Mouse (Mus musculus): ENCODE measurements around the gene Dmrt1. TPM values are rescaled to one million over a fixed set of nuclear protein-coding genes. Genes with fewer than 3 reads are reported as not detected.

Dmrt1 gene
- polyA plus RNA-seq, 1 experiment from 2014 or later: not detected

DNA sequence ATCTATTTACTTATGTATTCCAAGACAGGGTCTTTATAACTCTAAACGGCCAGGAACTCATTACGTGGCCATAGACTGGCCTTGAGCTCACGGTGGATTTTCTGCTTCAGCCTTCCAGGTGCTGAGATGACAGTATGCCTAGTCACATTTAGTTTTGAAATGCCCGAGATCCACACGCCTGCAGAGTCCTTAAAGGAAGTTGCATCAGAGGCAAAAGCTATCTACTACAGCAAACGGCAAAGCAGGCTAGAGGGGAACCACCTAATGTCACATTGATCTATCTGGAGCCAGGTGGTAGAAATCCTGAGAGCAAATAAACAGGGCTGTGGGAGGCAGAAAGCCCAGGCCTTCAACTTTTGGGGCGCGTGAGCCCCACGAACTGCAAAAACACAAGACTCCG is 540 bp upstream of the Dmrt1 start:
- Histone ChIP-seq H3K4me1 (replicated peaks) (peaks cover 6% of the 10 kb centered on the region; the same call in 1 of the 2 replicates), H3K4me2 (no peak overlapping the region), H3K9ac (no peak overlapping the region), H3K36me3 (no peaks in the 10 kb centered on the region), H3K4me3 (replicated peaks) (no peak overlapping the region), H3K27me3 (peaks cover 72% of the 10 kb centered on the region), H3K9me3 (replicated peaks) (no peaks in the 10 kb centered on the region), H3K27ac (no peak overlapping the region)
- WGBS (ENCODE audit: insufficient replicate concordance): 21% methylated on average over 10 of the region's 10 CpGs
- ATAC-seq (ENCODE audit: low read depth) (no peak), DNase-seq (no peak)

DNA sequence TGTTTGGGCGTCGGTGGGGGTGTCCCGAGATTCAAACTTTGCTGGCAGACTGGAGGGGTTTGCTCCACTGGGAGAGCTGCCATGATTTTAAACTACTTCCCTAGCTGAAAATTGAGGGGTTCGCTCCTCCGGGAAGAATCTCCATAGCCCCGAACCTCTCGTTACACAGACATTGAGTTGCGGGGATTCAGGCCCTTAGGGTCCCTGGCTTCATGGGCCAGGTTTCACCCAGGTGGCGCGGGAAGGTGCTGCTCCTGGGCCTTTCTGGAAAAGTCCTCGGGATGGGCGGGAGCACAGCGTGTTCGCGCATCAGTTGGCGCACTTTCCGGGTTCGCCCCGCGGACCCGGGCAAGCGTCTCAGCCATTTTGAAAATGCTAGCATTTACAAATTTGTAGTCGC is 1.2 kb downstream of the Dmrt1 start:
- no peak overlapping the region for H3K27ac ChIP-seq
- 3% methylated on average over 23 of the region's 23 CpGs for WGBS (ENCODE audit: insufficient replicate concordance)
- DNase-seq (no peak), ATAC-seq (ENCODE audit: low read depth) (no peak)
- no peaks in the 10 kb centered on the region for H3K9me3 ChIP-seq (replicated peaks)
- no peaks in the 10 kb centered on the region for H3K36me3 ChIP-seq
- H3K9ac ChIP-seq: no peak overlapping the region
- H3K4me1 ChIP-seq (replicated peaks): peaks cover 6% of the 10 kb centered on the region; the same call in 1 of the 2 replicates
- peaks cover 70% of the 10 kb centered on the region for H3K27me3 ChIP-seq
- H3K4me2 ChIP-seq: peak overlapping the region; percentile 14; the same call in 1 of the 2 replicates
- H3K4me3 ChIP-seq (replicated peaks): 0 out of 2 replicates have a peak overlapping the region, but pooled peaks have one; percentile 32

GRCm38 (mm10) chr19:25514986-25515530 is 9.6 kb downstream of the Dmrt1 start:
- Histone ChIP-seq H3K4me2 (no peak overlapping the region), H3K9ac (no peak overlapping the region), H3K4me1 (replicated peaks) (no peaks in the 10 kb centered on the region), H3K36me3 (no peaks in the 10 kb centered on the region), H3K27me3 (peaks cover 7% of the 10 kb centered on the region; the same call in 1 of the 2 replicates), H3K9me3 (replicated peaks) (no peaks in the 10 kb centered on the region), H3K4me3 (replicated peaks) (no peak overlapping the region), H3K27ac (no peak overlapping the region)
- DNase-seq (no peak), ATAC-seq (ENCODE audit: low read depth) (no peak)
- 29% methylated on average over 11 of the region's 12 CpGs for WGBS (ENCODE audit: insufficient replicate concordance)

- DNase-seq (no peak), ATAC-seq (ENCODE audit: low read depth) (no peak)
- H3K9ac ChIP-seq: no peak overlapping the region
- H3K27ac ChIP-seq: no peak overlapping the region
- no peaks in the 10 kb centered on the region for H3K27me3 ChIP-seq
- no peaks in the 10 kb centered on the region for H3K9me3 ChIP-seq (replicated peaks)
- H3K4me3 ChIP-seq (replicated peaks): no peak overlapping the region
- no peak overlapping the region for H3K4me2 ChIP-seq
- 64% methylated on average over 6 of the region's 6 CpGs for WGBS (ENCODE audit: insufficient replicate concordance)
- H3K4me1 ChIP-seq (replicated peaks): no peaks in the 10 kb centered on the region
- H3K36me3 ChIP-seq: no peaks in the 10 kb centered on the region
Observed at GRCm38 (mm10) chr19:25524156-25524555, 18.7 kb downstream of the Dmrt1 start.

DNA sequence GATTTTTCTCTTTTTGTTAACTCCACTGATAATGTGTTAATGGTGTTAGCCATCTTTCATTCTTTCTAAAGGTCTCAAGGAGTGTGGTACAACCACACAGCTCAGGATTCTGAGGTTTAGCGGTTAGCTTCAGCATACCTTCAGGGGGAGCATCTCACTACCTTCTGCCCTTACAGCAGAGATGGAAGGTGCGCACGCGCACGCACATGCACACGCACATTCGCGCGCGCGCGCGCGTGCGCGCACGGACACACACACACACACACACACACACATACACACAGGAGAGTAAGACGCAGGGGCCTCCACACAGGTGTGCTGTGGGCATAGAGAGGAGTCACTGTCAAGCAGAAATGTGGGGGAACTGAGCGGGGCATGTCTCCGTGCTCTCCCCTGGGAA is 20.3 kb downstream of the Dmrt1 start:
- no peaks in the 10 kb centered on the region for H3K4me1 ChIP-seq (replicated peaks)
- no peaks in the 10 kb centered on the region for H3K36me3 ChIP-seq
- DNase-seq: no peak
- no peak for ATAC-seq (ENCODE audit: low read depth)
- no peak overlapping the region for H3K27ac ChIP-seq
- H3K4me3 ChIP-seq (replicated peaks): no peak overlapping the region
- H3K4me2 ChIP-seq: no peak overlapping the region
- no peaks in the 10 kb centered on the region for H3K27me3 ChIP-seq
- H3K9me3 ChIP-seq (replicated peaks): no peaks in the 10 kb centered on the region
- H3K9ac ChIP-seq: no peak overlapping the region
- WGBS (ENCODE audit: insufficient replicate concordance): 88% methylated on average over 20 of the region's 20 CpGs

DNA sequence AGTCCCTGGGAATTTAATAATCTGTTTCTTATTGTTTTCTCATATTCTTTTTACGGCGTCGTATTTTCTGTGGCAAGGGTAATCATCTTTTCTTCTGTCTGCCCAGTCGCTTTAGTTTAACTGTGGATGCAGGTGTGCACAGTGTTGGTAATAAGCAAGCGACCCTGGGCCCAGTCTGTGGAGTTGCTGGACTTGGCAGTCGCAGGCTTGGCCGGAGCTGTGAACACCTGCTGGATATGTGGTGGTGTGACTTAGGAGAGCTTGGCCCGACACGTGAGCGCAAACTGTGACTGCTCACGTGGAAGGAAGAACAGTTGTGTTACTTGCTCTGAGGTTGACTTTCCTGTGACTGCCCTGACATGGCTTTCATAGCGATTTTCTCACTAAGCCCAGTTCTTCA is 24.3 kb downstream of the Dmrt1 start:
- no peaks in the 10 kb centered on the region for H3K4me1 ChIP-seq (replicated peaks)
- H3K4me3 ChIP-seq (replicated peaks): no peak overlapping the region
- no peak for ATAC-seq (ENCODE audit: low read depth)
- no peak overlapping the region for H3K9ac ChIP-seq
- H3K9me3 ChIP-seq (replicated peaks): no peaks in the 10 kb centered on the region
- H3K27ac ChIP-seq: no peak overlapping the region
- H3K36me3 ChIP-seq: no peaks in the 10 kb centered on the region
- no peak for DNase-seq
- H3K27me3 ChIP-seq: no peaks in the 10 kb centered on the region
- no peak overlapping the region for H3K4me2 ChIP-seq
- WGBS (ENCODE audit: insufficient replicate concordance): 61% methylated on average over 12 of the region's 12 CpGs

DNA sequence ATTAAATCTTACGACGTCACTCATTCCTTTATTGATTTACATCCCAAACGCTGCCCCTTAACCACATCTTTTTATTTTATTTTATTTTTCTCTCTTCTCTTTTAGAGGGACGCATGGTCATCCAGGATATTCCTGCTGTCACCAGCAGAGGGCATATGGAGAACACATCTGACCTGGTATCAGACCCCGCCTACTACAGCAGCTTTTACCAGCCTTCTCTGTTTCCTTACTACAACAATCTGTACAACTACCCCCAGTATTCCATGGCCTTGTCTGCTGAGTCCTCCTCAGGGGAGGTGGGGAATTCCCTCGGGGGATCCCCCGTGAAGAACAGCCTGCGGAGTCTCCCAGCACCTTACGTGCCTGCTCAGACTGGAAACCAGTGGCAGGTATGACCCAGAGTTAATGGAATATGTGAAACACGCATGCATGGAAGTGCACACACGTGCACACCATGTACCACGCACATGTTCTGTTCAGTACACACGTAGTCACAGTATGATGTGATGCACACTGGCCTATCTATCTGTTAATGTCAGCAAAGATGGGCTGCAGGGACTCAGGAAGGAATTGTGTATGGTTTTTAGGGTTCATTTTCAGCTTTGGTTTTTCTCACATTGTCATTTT is 40.4 kb downstream of the Dmrt1 start:
- DNase-seq (no peak), ATAC-seq (ENCODE audit: low read depth) (no peak)
- WGBS (ENCODE audit: insufficient replicate concordance): 29% methylated on average over 13 of the region's 13 CpGs
- no peak overlapping the region for H3K4me3 ChIP-seq (replicated peaks)
- H3K27me3 ChIP-seq: no peaks in the 10 kb centered on the region
- H3K9me3 ChIP-seq (replicated peaks): no peaks in the 10 kb centered on the region
- H3K36me3 ChIP-seq: no peaks in the 10 kb centered on the region
- no peak overlapping the region for H3K9ac ChIP-seq
- H3K27ac ChIP-seq: no peak overlapping the region
- H3K4me2 ChIP-seq: no peak overlapping the region
- H3K4me1 ChIP-seq (replicated peaks): no peaks in the 10 kb centered on the region

- Histone ChIP-seq H3K4me2 (no peak overlapping the region), H3K27ac (no peak overlapping the region), H3K27me3 (no peaks in the 10 kb centered on the region), H3K9me3 (replicated peaks) (no peaks in the 10 kb centered on the region), H3K4me1 (replicated peaks) (no peaks in the 10 kb centered on the region), H3K4me3 (replicated peaks) (no peak overlapping the region), H3K36me3 (no peaks in the 10 kb centered on the region), H3K9ac (no peak overlapping the region)
- no peak for DNase-seq
- WGBS (ENCODE audit: insufficient replicate concordance): 57% methylated on average over 9 of the region's 9 CpGs
- no peak for ATAC-seq (ENCODE audit: low read depth)
Observed at GRCm38 (mm10) chr19:25547086-25547643, 41.7 kb downstream of the Dmrt1 start.

- no peaks in the 10 kb centered on the region for H3K27me3 ChIP-seq
- ATAC-seq (ENCODE audit: low read depth) (no peak), DNase-seq (no peak)
- no peak overlapping the region for H3K4me2 ChIP-seq
- H3K4me3 ChIP-seq (replicated peaks): no peak overlapping the region
- H3K4me1 ChIP-seq (replicated peaks): no peaks in the 10 kb centered on the region
- 25% methylated on average over 5 of the region's 5 CpGs for WGBS (ENCODE audit: insufficient replicate concordance)
- no peak overlapping the region for H3K9ac ChIP-seq
- no peak overlapping the region for H3K27ac ChIP-seq
- no peaks in the 10 kb centered on the region for H3K36me3 ChIP-seq
- no peaks in the 10 kb centered on the region for H3K9me3 ChIP-seq (replicated peaks)
Observed at GRCm38 (mm10) chr19:25550346-25550745, 44.9 kb downstream of the Dmrt1 start.

- Histone ChIP-seq H3K4me1 (replicated peaks) (no peaks in the 10 kb centered on the region), H3K27ac (no peak overlapping the region), H3K4me3 (replicated peaks) (no peak overlapping the region), H3K9ac (no peak overlapping the region), H3K36me3 (no peaks in the 10 kb centered on the region), H3K27me3 (no peaks in the 10 kb centered on the region), H3K9me3 (replicated peaks) (no peaks in the 10 kb centered on the region), H3K4me2 (no peak overlapping the region)
- 19% methylated on average over 5 of the region's 5 CpGs for WGBS (ENCODE audit: insufficient replicate concordance)
- DNase-seq (no peak), ATAC-seq (ENCODE audit: low read depth) (no peak)
Observed at GRCm38 (mm10) chr19:25551053-25551452, 45.6 kb downstream of the Dmrt1 start.

GRCm38 (mm10) chr19:25564430-25564829 is 59.0 kb downstream of the Dmrt1 start:
- Histone ChIP-seq H3K27me3 (no peaks in the 10 kb centered on the region; the same call in 1 of the 2 replicates), H3K4me1 (replicated peaks) (no peaks in the 10 kb centered on the region), H3K27ac (no peak overlapping the region), H3K4me3 (replicated peaks) (no peak overlapping the region), H3K9me3 (replicated peaks) (no peaks in the 10 kb centered on the region), H3K9ac (no peak overlapping the region), H3K36me3 (no peaks in the 10 kb centered on the region), H3K4me2 (no peak overlapping the region)
- ATAC-seq (ENCODE audit: low read depth) (no peak), DNase-seq (no peak)
- 58% methylated on average over 12 of the region's 12 CpGs for WGBS (ENCODE audit: insufficient replicate concordance)

- WGBS (ENCODE audit: insufficient replicate concordance): 57% methylated on average over 7 of the region's 7 CpGs
- H3K9ac ChIP-seq: no peak overlapping the region
- H3K4me3 ChIP-seq (replicated peaks): no peak overlapping the region
- DNase-seq: no peak
- no peak overlapping the region for H3K27ac ChIP-seq
- no peak overlapping the region for H3K4me2 ChIP-seq
- H3K9me3 ChIP-seq (replicated peaks): no peaks in the 10 kb centered on the region
- no peaks in the 10 kb centered on the region for H3K4me1 ChIP-seq (replicated peaks)
- ATAC-seq (ENCODE audit: low read depth): no peak
- H3K36me3 ChIP-seq: no peaks in the 10 kb centered on the region
- peaks cover 13% of the 10 kb centered on the region for H3K27me3 ChIP-seq
Observed at GRCm38 (mm10) chr19:25569778-25570177, 64.4 kb downstream of the Dmrt1 start.
